Mouse (Mus musculus): ENCODE results near the gene Olfr283. TPM values are rescaled to one million over a fixed set of nuclear protein-coding genes. Genes with fewer than 3 reads are reported as not detected.

The Olfr283 gene
- not detected for polyA plus RNA-seq (2015; fragmentation: Illumina TruSeq; extraction: RNeasy Lipid Tissue Mini Kit (QIAGEN cat#74804); ENCODE audit: low read depth, low replicate concordance)

GRCm38 (mm10) chr15:98380846-98381245, at the start of gene Olfr283:
TSS of gene Olfr283 (minus strand) at chr15:98380946.

DNA sequence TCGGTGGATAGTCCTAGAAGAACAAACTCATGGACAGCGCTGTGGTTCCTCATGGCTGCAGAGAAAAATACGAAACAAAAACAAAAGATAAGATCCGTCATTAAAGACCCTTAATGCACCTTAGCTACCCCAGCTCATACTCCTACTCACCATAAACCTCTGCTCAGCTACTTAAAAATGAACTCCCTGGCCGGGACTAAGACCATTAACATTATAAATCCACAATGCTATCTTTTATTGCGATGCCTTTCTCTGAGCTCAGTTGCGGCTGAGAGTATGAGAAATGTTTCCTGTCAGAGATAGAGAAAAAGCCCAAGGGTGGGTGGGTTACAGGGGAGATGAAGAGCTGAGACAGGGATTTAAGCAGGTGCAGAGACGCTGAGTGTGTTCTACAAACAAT, 39.9 kb downstream of the Olfr283 start, which contains the start of gene Olfr284:
Gene Olfr284 (minus strand): TSS at position 101 of the 400 bp plus-strand sequence.

Other genes starting within 250 kb of the Olfr283 start
- 54.3 TPM for gene Asb8, start 215.3 kb downstream of the Olfr283 start, polyA plus RNA-seq (2015; fragmentation: Illumina TruSeq; extraction: RNeasy Lipid Tissue Mini Kit (QIAGEN cat#74804); ENCODE audit: low read depth, low replicate concordance)
- gene Ccdc184, start 213.8 kb downstream of the Olfr283 start, polyA plus RNA-seq (2015; fragmentation: Illumina TruSeq; extraction: RNeasy Lipid Tissue Mini Kit (QIAGEN cat#74804); ENCODE audit: low read depth, low replicate concordance): 23.8 TPM
- not detected for gene Olfr288, start 185.4 kb downstream of the Olfr283 start, polyA plus RNA-seq (2015; fragmentation: Illumina TruSeq; extraction: RNeasy Lipid Tissue Mini Kit (QIAGEN cat#74804); ENCODE audit: low read depth, low replicate concordance)
- gene Gm44579, start 160.0 kb downstream of the Olfr283 start, polyA plus RNA-seq (2015; fragmentation: Illumina TruSeq; extraction: RNeasy Lipid Tissue Mini Kit (QIAGEN cat#74804); ENCODE audit: low read depth, low replicate concordance): not detected
- 13.2 TPM for gene Olfr287, start 159.9 kb downstream of the Olfr283 start, polyA plus RNA-seq (2015; fragmentation: Illumina TruSeq; extraction: RNeasy Lipid Tissue Mini Kit (QIAGEN cat#74804); ENCODE audit: low read depth, low replicate concordance)
- not detected for gene Olfr286, start 146.5 kb downstream of the Olfr283 start, polyA plus RNA-seq (2015; fragmentation: Illumina TruSeq; extraction: RNeasy Lipid Tissue Mini Kit (QIAGEN cat#74804); ENCODE audit: low read depth, low replicate concordance)
- gene H1fnt, start 123.7 kb downstream of the Olfr283 start, polyA plus RNA-seq (2015; fragmentation: Illumina TruSeq; extraction: RNeasy Lipid Tissue Mini Kit (QIAGEN cat#74804); ENCODE audit: low read depth, low replicate concordance): not detected
- 7.7 TPM for gene Zfp641, start 84.8 kb downstream of the Olfr283 start, polyA plus RNA-seq (2015; fragmentation: Illumina TruSeq; extraction: RNeasy Lipid Tissue Mini Kit (QIAGEN cat#74804); ENCODE audit: low read depth, low replicate concordance)
- gene Olfr285, start 63.6 kb downstream of the Olfr283 start, polyA plus RNA-seq (2015; fragmentation: Illumina TruSeq; extraction: RNeasy Lipid Tissue Mini Kit (QIAGEN cat#74804); ENCODE audit: low read depth, low replicate concordance): not detected
- gene Olfr284, start 40.0 kb downstream of the Olfr283 start, polyA plus RNA-seq (2015; fragmentation: Illumina TruSeq; extraction: RNeasy Lipid Tissue Mini Kit (QIAGEN cat#74804); ENCODE audit: low read depth, low replicate concordance): not detected
- gene Olfr282, start 50.3 kb upstream of the Olfr283 start, polyA plus RNA-seq (2015; fragmentation: Illumina TruSeq; extraction: RNeasy Lipid Tissue Mini Kit (QIAGEN cat#74804); ENCODE audit: low read depth, low replicate concordance): not detected
- gene Olfr281, start 71.6 kb upstream of the Olfr283 start, polyA plus RNA-seq (2015; fragmentation: Illumina TruSeq; extraction: RNeasy Lipid Tissue Mini Kit (QIAGEN cat#74804); ENCODE audit: low read depth, low replicate concordance): not detected
- not detected for gene OR5BS1P, start 89.0 kb upstream of the Olfr283 start, polyA plus RNA-seq (2015; fragmentation: Illumina TruSeq; extraction: RNeasy Lipid Tissue Mini Kit (QIAGEN cat#74804); ENCODE audit: low read depth, low replicate concordance)
- not detected for gene Lalba, start 101.8 kb upstream of the Olfr283 start, polyA plus RNA-seq (2015; fragmentation: Illumina TruSeq; extraction: RNeasy Lipid Tissue Mini Kit (QIAGEN cat#74804); ENCODE audit: low read depth, low replicate concordance)
- gene Olfr279, start 111.5 kb upstream of the Olfr283 start, polyA plus RNA-seq (2015; fragmentation: Illumina TruSeq; extraction: RNeasy Lipid Tissue Mini Kit (QIAGEN cat#74804); ENCODE audit: low read depth, low replicate concordance): not detected
- gene Kansl2, start 153.3 kb upstream of the Olfr283 start, polyA plus RNA-seq (2015; fragmentation: Illumina TruSeq; extraction: RNeasy Lipid Tissue Mini Kit (QIAGEN cat#74804); ENCODE audit: low read depth, low replicate concordance): 57.3 TPM
- gene Ccnt1, start 190.0 kb upstream of the Olfr283 start, polyA plus RNA-seq (2015; fragmentation: Illumina TruSeq; extraction: RNeasy Lipid Tissue Mini Kit (QIAGEN cat#74804); ENCODE audit: low read depth, low replicate concordance): 24.5 TPM
- not detected for gene 4930415O20Rik, start 190.1 kb upstream of the Olfr283 start, polyA plus RNA-seq (2015; fragmentation: Illumina TruSeq; extraction: RNeasy Lipid Tissue Mini Kit (QIAGEN cat#74804); ENCODE audit: low read depth, low replicate concordance)
- gene Adcy6, start 229.1 kb upstream of the Olfr283 start, polyA plus RNA-seq (2015; fragmentation: Illumina TruSeq; extraction: RNeasy Lipid Tissue Mini Kit (QIAGEN cat#74804); ENCODE audit: low read depth, low replicate concordance): 31.7 TPM
- gene Cacnb3, start 249.9 kb upstream of the Olfr283 start, polyA plus RNA-seq (2015; fragmentation: Illumina TruSeq; extraction: RNeasy Lipid Tissue Mini Kit (QIAGEN cat#74804); ENCODE audit: low read depth, low replicate concordance): 201 TPM